ENCODE assay signal across 9 mouse cellular contexts in the genomic region with DNA sequence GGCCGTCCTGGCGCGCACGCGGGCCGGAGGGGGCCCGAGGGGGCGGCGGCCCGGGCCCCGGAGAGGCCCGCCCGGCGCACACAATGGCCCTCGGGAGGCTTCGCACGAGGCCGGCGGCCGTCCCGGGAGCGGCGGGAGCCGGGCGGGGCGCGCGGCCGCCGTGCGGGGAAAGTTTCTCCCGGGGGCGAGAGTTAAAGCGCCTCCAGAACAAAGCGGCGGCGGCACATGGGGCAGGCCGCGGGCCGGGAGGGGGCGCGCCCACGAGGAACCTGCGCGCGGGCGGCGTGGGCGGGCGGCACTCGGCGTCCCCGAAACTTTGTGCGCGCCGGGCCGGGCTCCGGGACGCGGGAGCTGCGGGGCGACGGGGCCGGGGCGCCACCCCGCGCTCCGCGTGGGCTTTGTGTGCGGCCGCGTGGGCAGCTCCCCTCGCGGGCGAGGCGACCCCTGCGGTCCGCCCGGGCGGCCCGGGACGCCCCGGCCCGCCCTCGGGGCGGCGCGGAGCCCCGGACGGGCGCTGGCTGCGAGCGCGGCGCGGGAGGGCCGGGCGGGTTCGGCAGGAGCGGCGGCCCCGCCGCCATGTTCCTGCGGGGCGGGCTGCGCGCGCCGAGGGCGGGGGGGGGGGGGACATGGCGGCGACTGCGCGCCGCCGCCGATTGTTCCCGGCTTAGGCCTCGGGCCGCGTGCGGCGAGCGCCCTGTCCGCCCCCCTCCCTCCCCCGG. TPM values are rescaled to one million over a fixed set of nuclear protein-coding genes. Genes with fewer than 3 reads are reported as not detected.
A peak's percentile ranks its signal among the peaks of the same experiment; 100 is the strongest.
DNase-seq lines count a peak whose midpoint lies in the region; ATAC-seq lines count a peak whose summit lies in the region.
"Had no signal": no experiment of that assay in that cellular context is flagged by ENCODE, and none has a peak within 500 bp of the region (broad histone marks: within the 10 kb centered on the region; RNA-seq: fewer than 3 reads in every experiment).

No protein-coding gene starts in this region.

- H3K27ac ChIP-seq in intestine, embryonic 15.5 days: peak overlapping the region; percentile 92
- peak overlapping the region; percentile 87 for H3K27ac ChIP-seq in liver, embryonic 13.5 days
- H3K27ac ChIP-seq in neural tube, embryonic 14.5 days (ENCODE audit: low read depth, low read length): peak overlapping the region; percentile 92

- H3K4me2 ChIP-seq in intestine, embryonic 15.5 days (replicated peaks): peak overlapping the region; percentile 96
- H3K4me2 ChIP-seq in liver, embryonic 13.5 days: peak overlapping the region; percentile 94
- peak overlapping the region; percentile 81 for H3K4me2 ChIP-seq in neural tube, embryonic 14.5 days (ENCODE audit: low read depth, low read length)

- H3K4me1 ChIP-seq in intestine, embryonic 15.5 days (replicated peaks): 0 out of 2 replicates have a peak, but pooled peaks cover 4% of the 10 kb centered on the region
- H3K4me1 ChIP-seq in liver, embryonic 13.5 days (replicated peaks): peaks cover 31% of the 10 kb centered on the region
- H3K4me1 ChIP-seq in neural tube, embryonic 14.5 days (ENCODE audit: control insufficient read depth, insufficient read depth, low read length): peaks cover 15% of the 10 kb centered on the region

- no peaks in the 10 kb centered on the region for H3K9me3 ChIP-seq in intestine, embryonic 15.5 days
- H3K9me3 ChIP-seq in liver, embryonic 13.5 days (replicated peaks): no peaks in the 10 kb centered on the region
- no peaks in the 10 kb centered on the region for H3K9me3 ChIP-seq in neural tube, embryonic 14.5 days (ENCODE audit: control insufficient read depth, low read length)

- H3K36me3 ChIP-seq in intestine, embryonic 15.5 days: peaks cover 9% of the 10 kb centered on the region
- peaks cover 33% of the 10 kb centered on the region for H3K36me3 ChIP-seq in liver, embryonic 13.5 days
- H3K36me3 ChIP-seq in neural tube, embryonic 14.5 days (ENCODE audit: control insufficient read depth, insufficient read depth, low read length): peaks cover 12% of the 10 kb centered on the region

- DNase-seq in ovary, postnatal 10 days (ENCODE audit: low spot score): peak; percentile 5
- DNase-seq in ovary, adult 18-20 months (ENCODE audit: low spot score): no peak
- DNase-seq in cerebellum, adult 11-12 months: peak; percentile 11
- DNase-seq in gastrocnemius, postnatal 10 days: peak; percentile 48
- DNase-seq in liver, embryonic 13.5 days: peak; percentile 5
- DNase-seq in thymus, postnatal 14 days: peak; percentile 75

- no peaks in the 10 kb centered on the region for H3K27me3 ChIP-seq in intestine, embryonic 15.5 days (replicated peaks)
- H3K27me3 ChIP-seq in liver, embryonic 13.5 days: 0 out of 2 replicates have a peak, but pooled peaks cover 2% of the 10 kb centered on the region
- no peaks in the 10 kb centered on the region for H3K27me3 ChIP-seq in neural tube, embryonic 14.5 days (ENCODE audit: control insufficient read depth, insufficient read depth, low read length)

- H3K4me3 ChIP-seq in intestine, embryonic 15.5 days (replicated peaks): peak overlapping the region; percentile 91
- H3K4me3 ChIP-seq in liver, embryonic 13.5 days (replicated peaks): peak overlapping the region; percentile 85
- H3K4me3 ChIP-seq in neural tube, embryonic 14.5 days (ENCODE audit: low read depth, low read length): peak overlapping the region; percentile 95

- H3K9ac ChIP-seq in intestine, embryonic 15.5 days: peak overlapping the region; percentile 95
- H3K9ac ChIP-seq in liver, embryonic 13.5 days: peak overlapping the region; percentile 95
- peak overlapping the region; percentile 93 for H3K9ac ChIP-seq in neural tube, embryonic 14.5 days (replicated peaks; ENCODE audit: low read depth, low read length)

- ATAC-seq in intestine, embryonic 15.5 days: peak; percentile 60
- peak; percentile 31 for ATAC-seq in liver, embryonic 13.5 days (ENCODE audit: low read depth)
- peak; percentile 28 for ATAC-seq in neural tube, embryonic 14.5 days (ENCODE audit: low read depth)

- WGBS in intestine, embryonic 15.5 days: under 1% methylated on average over 55 of the region's 126 CpGs
- under 1% methylated on average over 42 of the region's 126 CpGs for WGBS in liver, embryonic 13.5 days (ENCODE audit: insufficient replicate concordance)
- under 1% methylated on average over 69 of the region's 126 CpGs for WGBS in neural tube, embryonic 14.5 days

RNA-seq across cellular contexts. Expression of a gene that starts 50.5 kb away (rescaled TPM):
- total RNA-seq in gastrocnemius, postnatal 10 days (2021): under 1 TPM; 0.19 to 0.20 TPM
- polyA plus RNA-seq in intestine, embryonic 15.5 days (2015; fragmentation: Nextera tagmentation; extraction: Ambion mirVana): 0.15 and 0.18 TPM in 2 replicates
- polyA plus RNA-seq in liver, embryonic 13.5 days (2015; fragmentation: Nextera tagmentation; extraction: Ambion mirVana): 0.05 TPM in 1 of 2 replicates, not detected in the other
- polyA plus RNA-seq in neural tube, embryonic 14.5 days (2014; fragmentation: Nextera tagmentation; extraction: Ambion mirVana): 18.5 and 28.6 TPM in 2 replicates
- total RNA-seq: neutrophil, adult 5-6 weeks had no signal

Comparison
In these comparisons a context has a peak if more than half of its experiments do, and no peak if none do; other contexts are left out.
1. RNA of a gene that starts 50.5 kb away (polyA plus RNA-seq): 18.5 to 28.6 TPM in neural tube, embryonic 14.5 days; 0.15 to 0.18 TPM in intestine, embryonic 15.5 days and 0.05 TPM in liver, embryonic 13.5 days; every median in the first group is over 10 times any median in the second.
2. Peak in every context shown above with its lines, with median percentiles within 50 percentile points of each other: ATAC-seq, H3K27ac ChIP-seq, H3K4me2 ChIP-seq, H3K4me3 ChIP-seq and H3K9ac ChIP-seq.